Mouse (Mus musculus): Measurements from ENCODE around the gene Serpina11.
A peak's percentile ranks its signal among the peaks of the same experiment; 100 is the strongest.
"Not testable (repeated sequence)": the region's sequence is repeated elsewhere in the genome, so short reads cannot be mapped to it uniquely, and the experiment has no call there.

The Serpina11 gene

DNA sequence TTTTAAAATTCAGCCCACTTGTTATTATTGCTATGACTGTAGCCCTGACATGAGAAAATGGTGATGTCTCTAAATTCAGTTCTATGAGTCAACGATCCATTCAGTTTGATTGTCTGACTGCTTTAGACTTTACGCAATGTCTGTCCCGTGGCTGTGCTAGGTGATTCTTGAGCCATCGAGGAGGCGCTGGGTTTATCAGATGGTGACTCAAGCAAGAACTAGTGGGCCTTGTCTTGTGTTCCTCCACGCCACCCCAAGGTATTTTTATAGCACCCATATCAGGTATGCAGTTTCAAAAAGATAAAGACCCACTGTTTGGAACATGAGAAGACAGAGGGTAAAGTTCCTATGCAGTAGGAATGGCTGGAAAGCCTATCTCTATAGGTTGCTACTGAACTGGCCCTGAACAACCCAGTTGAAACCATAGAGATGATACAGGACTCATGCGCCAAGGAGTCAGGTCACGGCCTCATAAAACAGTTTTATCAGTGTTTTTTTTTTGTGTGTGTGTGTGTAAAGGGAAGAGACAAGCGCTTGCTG is 20.1 kb downstream of the Serpina11 start:
- DNase-seq, result no peak

DNA sequence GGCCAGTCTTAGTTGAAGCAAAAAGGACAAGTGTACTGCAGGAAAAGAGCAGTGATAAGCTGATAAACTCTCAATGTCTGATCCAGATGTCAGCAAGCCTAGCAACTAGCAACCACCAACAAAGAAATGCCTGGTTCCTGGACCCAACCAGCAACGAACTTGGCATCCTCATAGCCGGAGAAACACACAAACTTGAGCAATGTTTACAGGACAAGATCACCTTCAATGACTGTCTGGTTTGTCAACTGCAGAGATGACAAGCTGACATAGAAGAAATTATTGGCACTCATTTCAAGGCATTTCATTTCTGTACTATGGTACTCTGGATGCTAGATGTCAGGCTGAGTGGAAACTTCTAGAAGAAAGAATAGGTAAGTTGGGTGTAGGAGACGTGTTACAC is 23.0 kb downstream of the Serpina11 start:
- no peak for DNase-seq

DNA sequence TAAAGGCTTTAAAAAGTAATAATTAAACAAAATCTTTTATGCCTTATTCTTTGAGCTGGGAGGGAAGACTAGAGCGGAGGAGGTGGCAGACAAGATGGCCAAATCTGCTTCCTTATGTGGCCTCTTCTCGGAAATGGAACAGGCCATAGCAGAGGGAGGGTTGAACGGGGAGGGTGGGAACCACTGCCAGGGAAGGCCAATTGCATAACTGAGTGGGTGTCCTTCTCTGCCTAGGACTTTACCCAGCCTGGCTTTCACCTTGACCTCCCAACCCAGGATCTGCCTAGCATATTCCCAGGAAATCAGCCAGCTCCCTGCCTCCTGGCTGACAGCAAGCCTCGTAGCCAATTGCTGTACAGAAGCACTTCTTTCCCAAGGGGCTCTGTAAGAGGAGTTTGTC is 26.5 kb downstream of the Serpina11 start:
- peak; percentile 3 to 49 for DNase-seq

DNA sequence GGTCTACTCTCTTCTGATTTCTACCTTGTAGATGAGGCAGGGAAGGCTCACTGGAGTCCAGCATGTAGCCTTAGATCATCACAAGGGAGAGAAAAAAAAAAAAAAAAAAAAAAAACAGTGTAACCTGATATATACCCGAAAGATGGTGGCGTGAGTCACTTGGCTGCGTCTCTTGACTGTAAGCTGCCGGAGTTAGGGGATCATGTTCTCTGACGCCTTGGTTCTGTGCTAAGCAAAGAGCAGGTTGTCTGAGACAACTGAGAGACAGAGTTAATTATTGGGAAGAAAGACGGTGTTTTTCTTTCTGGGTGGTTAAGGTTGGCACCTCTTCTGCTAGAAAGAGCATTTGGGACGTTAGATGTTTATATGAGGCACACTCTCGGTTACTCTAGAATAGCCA is 26.9 kb downstream of the Serpina11 start:
- DNase-seq, result no peak

DNA sequence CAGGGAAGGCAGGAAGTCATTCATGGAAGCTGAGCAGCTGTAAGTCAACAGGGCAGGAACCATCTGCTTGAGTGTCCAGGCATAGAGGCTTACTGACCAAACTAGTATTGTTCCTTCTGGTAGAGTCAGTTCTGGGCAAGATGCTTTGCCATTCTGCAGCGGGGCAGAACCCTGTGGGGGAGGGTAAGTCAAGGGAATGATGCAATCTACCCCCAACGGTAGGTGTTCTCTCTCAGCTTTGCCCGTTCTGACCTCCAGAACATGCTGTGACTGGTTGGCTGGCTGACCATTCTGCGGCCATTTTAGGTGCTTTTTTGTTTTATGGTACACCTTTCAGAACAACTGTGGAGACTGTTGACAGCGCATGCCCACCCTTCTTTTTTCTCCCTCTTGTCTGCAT is 27.4 kb downstream of the Serpina11 start:
- DNase-seq, result no peak

DNA sequence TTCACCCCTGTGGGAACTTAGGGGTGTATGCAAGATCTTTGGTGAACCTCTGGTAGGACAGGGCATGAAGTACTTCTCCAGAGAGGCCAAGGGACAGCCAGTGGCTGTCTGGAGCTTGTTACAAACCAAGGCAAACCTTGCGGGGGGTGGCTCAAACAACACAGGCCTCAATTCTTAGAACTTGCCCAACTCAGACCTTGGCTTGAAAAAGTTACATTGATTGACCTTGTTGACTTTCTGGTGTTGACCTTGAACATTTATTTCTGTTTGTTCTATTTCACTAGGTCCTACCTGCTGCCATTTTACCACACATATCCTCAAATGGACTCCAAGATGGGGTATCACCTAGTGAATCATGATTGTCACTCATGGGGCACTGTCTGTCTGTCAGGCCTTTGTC is 28.0 kb downstream of the Serpina11 start:
- DNase-seq, result no peak

DNA sequence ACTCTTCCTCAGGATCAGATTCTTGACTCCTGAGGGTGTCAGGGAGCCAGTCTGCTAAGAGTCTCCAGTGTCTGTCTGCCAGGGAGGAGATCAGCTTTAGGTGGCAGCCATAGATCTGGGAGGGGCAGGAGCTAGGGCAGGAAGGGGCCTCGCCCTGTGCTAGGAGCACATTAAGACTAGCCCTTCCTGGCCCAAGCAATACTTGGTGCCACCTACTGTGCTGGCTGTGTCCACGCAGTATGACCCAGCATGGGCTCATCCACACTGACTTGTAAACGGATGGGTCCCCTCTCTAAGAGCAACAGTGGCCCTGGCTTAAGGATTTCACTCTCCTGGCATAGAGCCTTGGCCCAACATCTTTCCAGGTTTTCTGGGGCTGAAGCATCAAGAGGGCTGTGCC is 31.0 kb downstream of the Serpina11 start, which contains the start of gene Serpina1e:
TSS of gene Serpina1e (minus strand) at position 178 of the 400 bp plus-strand sequence.
- DNase-seq, result no peak

DNA sequence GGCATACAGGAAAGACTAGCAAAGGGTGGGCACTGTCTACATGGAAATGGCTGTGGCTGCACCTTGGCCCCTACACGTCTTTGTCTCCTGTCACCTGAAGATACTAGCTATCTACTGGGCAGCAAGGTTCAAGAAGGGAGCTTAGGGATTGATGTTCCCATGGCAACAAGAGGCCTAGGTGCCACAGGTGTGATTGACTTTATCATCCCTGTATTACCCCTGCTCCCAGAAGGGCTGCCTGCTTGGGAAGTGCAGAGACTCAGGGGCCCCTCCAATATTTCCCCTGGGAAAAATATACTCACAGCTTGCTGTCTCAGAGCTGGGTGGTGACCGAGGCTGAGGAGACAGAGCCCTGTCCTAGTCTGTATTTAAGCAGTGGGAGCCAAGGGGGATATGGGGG is 33.2 kb downstream of the Serpina11 start:
- not testable (repeated sequence) for DNase-seq

DNA sequence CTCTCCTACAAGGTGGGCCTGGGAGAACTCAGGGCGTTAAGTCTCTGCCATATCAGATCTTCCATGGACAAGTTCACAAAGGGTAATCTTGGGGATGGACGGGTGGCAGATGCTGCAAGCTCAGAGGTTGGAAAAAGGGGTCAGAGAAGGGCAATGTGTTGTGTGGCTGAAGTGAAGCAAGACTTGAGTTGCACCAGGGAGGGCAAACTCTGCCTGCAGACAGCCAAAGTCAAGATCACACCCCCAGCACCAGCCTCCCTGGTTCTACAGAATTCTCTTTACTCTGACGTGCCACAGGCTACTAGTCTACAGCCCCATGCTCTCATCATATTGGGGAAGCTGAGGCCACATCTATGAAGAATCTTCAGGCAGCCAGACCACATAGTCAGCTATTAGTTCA is 36.8 kb downstream of the Serpina11 start:
- DNase-seq, result not testable (repeated sequence)

DNA sequence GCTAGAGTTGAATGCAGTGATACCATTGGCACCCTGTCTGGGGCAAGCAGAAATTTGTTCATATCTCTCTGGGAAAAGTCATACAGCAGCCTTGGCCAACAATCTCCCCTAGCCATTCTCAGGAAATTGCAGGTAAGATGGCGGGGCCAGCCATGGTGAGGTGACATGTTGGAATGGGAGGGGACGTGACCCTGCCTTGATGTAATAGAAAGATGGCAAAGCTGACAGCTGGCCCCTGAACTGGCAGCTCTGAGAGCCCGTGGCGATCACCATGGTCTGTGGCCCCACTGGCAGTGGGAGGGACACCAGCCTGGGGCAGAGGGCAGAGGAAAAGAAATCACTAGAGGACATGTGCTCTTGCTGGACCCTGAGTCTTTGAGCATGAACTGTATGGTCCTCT is 43.5 kb downstream of the Serpina11 start:
- DNase-seq, result no peak
